Comparison of ENCODE assay signal across 7 mouse cellular contexts in the genomic region with DNA sequence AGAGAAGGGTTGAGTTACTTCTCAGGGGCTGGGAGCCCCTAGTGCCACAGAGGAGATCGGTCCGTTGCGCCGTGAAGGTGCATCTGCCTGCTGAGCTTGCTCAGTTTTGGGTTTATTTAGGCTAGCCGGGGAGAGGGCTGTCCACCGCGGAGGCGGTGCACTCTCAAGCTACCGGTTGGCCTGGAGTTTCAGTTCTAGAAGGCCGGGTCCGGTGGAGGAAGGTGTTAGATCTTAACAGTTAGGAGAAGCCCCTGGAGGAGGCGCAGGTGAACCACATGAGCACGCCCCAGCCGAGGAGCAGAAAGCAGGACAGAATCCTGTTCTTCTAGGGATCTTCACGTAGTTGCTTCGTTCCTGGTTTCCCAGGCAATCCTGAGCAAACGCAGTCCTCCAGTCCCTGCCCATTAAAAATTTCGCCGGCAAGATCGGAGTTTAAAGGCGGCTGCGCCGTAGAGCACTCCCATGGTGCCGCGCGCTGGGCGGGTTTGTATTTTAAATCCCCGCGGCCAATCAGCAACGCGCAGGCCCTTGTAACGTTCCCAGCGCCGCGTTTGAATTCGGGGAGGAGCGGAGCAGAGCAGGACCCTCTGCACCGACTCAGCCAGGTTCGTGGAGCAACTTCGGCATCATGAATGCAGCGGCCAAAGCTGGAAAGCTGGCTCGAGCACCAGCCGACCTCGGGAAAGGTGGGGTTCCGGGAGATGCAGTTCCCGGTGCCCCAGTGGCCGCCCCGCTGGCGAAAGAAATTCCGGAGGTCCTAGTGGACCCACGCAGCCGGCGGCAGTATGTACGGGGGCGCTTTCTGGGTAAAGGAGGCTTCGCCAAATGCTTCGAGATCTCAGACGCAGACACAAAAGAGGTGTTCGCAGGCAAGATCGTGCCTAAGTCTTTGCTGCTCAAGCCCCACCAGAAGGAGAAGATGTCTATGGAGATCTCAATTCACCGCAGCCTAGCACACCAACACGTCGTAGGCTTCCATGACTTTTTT. TPM values are rescaled to one million over a fixed set of nuclear protein-coding genes. Genes with fewer than 3 reads are reported as not detected.
DNase-seq lines count a peak whose midpoint lies in the region; ATAC-seq lines count a peak whose summit lies in the region.

A gene (plus strand): TSS at position 525 of the 988 bp plus-strand sequence.

- peak; percentile 81 for ATAC-seq in megakaryocyte progenitor cell, adult 5-6 weeks (replicated peaks; ENCODE audit: poor library complexity)

- peak; percentile 82 to 93 for DNase-seq in adrenal gland, adult (ENCODE audit: inconsistent age in 2 of 2, low spot score in 1 of 2)
- DNase-seq in embryo, embryonic 10 days (ENCODE audit: low spot score), result peak; percentile 94
- DNase-seq in gastrocnemius, postnatal 10 days, result peak; percentile 75
- peak; percentile 89 for DNase-seq in induced T-regulatory cell, adult 2 months (ENCODE audit: low read depth)
- DNase-seq in left cerebral cortex, adult 9 months (ENCODE audit: low spot score in 2 of 2), result peak; percentile 33 to 77
- DNase-seq in right cerebral cortex, postnatal 25 days, result peak; percentile 82

RNA-seq across cellular contexts. Expression of the gene that starts here (rescaled TPM):
- total RNA-seq in gastrocnemius, postnatal 10 days (2021), result 1 to 10 TPM; 6.1 to 8.0 TPM
- total RNA-seq in megakaryocyte progenitor cell, adult 5-6 weeks (2015), result 47.5 and 49.1 TPM in 2 replicates
- total RNA-seq in megakaryocyte progenitor cell, adult 5-6 weeks (2017), result 41.1 and 45.4 TPM in 2 replicates

Comparison
In these comparisons a context has a peak if more than half of its experiments do, and no peak if none do; other contexts are left out.
1. Peak in every context shown above with its lines: DNase-seq and ATAC-seq.
2. RNA of the gene that starts here (total RNA-seq): 41.1 to 49.1 TPM in megakaryocyte progenitor cell, adult 5-6 weeks; 6.1 to 8.0 TPM in gastrocnemius, postnatal 10 days; every median in the first group is over 4 times any median in the second.